Mouse (Mus musculus) macrophage (primary cell): ENCODE data around the gene Rapgef6. TPM values are rescaled to one million over a fixed set of nuclear protein-coding genes. Genes with fewer than 3 reads are reported as not detected.

Source experiments
- H3K27ac ChIP-seq: fragments of 350-480 bp; formaldehyde crosslinking; 2 replicates; pipeline ENCODE4 v1.9.0; 2021
- H3K36me3 ChIP-seq: fragments of 350-480 bp; formaldehyde crosslinking; 2 replicates; pipeline ENCODE4 v1.9.0; 2021; ENCODE audit errors: inconsistent target
- H3K4me3 ChIP-seq: fragments of 350-480 bp; formaldehyde crosslinking; 2 replicates; pipeline ENCODE4 v1.9.0; 2021; ENCODE audit errors: inconsistent target
- H3K79me2 ChIP-seq: fragments of 350-480 bp; formaldehyde crosslinking; 2 replicates; pipeline ENCODE4 v1.9.0; 2021; ENCODE audit errors: inconsistent target
- WGBS: methylation state at CpG from one replicate; pipeline ENCODE4 v1.1.7; 2026; ENCODE audit warnings: inconsistent platforms; ENCODE audit not compliant: missing documents; 5-methylcytosine and 5-hydroxymethylcytosine counted together
- polyA plus RNA-seq: library from polyadenylated mRNA; stranded (reverse); fragments of 250-400 nt; gene quantifications from 3 replicates; pipeline ENCODE4 v1.2.4, GENCODE M21; 2018; ENCODE audit warnings: inconsistent platforms

Gene Rapgef6
- polyA plus RNA-seq, 1 experiment from 2014 or later: 20.6 TPM

GRCm38 (mm10) chr11:54604415-54604814, 81.8 kb downstream of the Rapgef6 start:
- peaks cover 45% of the 10 kb centered on the region; the same call in 1 of the 2 replicates for H3K36me3 ChIP-seq
- peaks cover 59% of the 10 kb centered on the region for H3K79me2 ChIP-seq
- no peak overlapping the region for H3K4me3 ChIP-seq
- WGBS: 85% methylated on average over 3 of the region's 3 CpGs
- H3K27ac ChIP-seq: no peak overlapping the region

GRCm38 (mm10) chr11:54613628-54614027, 91.0 kb downstream of the Rapgef6 start:
- Histone ChIP-seq H3K4me3 (no peak overlapping the region), H3K36me3 (peaks cover 33% of the 10 kb centered on the region), H3K27ac (no peak overlapping the region), H3K79me2 (peaks cover 86% of the 10 kb centered on the region)

- H3K4me3 ChIP-seq: no peak overlapping the region
- H3K36me3 ChIP-seq: peaks cover 33% of the 10 kb centered on the region
- WGBS: 89% methylated on average over 1 of the region's 1 CpGs
- no peak overlapping the region for H3K27ac ChIP-seq
- peaks cover 88% of the 10 kb centered on the region for H3K79me2 ChIP-seq
Observed at GRCm38 (mm10) chr11:54614560-54614959, 91.9 kb downstream of the Rapgef6 start.

GRCm38 (mm10) chr11:54618841-54619240, 96.2 kb downstream of the Rapgef6 start:
- H3K27ac ChIP-seq: peak overlapping the region; percentile 94
- H3K79me2 ChIP-seq: peaks cover 50% of the 10 kb centered on the region
- H3K36me3 ChIP-seq: peaks cover 15% of the 10 kb centered on the region; the same call in 1 of the 2 replicates
- peak overlapping the region; percentile 51 for H3K4me3 ChIP-seq
- 0% methylated on average over 2 of the region's 2 CpGs for WGBS

DNA sequence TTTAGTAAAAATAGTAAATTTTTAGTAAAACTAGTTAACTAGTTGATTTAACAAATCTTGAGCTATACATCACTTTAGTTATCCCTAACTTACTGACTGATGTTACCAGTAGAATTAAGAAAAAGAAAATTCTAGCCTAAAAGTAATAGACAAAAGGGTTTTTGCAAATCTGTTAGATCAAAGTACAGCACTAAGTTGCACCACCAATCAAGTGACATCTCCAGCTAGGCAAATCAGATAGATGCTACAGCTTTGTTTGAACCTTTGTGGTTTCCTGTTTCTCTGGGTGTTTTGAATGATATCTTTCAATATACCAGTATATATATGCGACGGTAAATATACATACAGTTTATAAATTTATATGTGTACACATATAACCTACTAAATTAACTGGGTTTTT, 99.1 kb downstream of the Rapgef6 start:
- Histone ChIP-seq H3K79me2 (peaks cover 21% of the 10 kb centered on the region), H3K4me3 (no peak overlapping the region), H3K27ac (no peak overlapping the region), H3K36me3 (no peaks in the 10 kb centered on the region)
- 90% methylated on average over 2 of the region's 2 CpGs for WGBS

- H3K36me3 ChIP-seq: peaks cover 6% of the 10 kb centered on the region; the same call in 1 of the 2 replicates
- WGBS: 0% methylated on average over 1 of the region's 1 CpGs
- H3K27ac ChIP-seq: peak overlapping the region; percentile 93
- peak overlapping the region; percentile 15; the same call in 1 of the 2 replicates for H3K4me3 ChIP-seq
- H3K79me2 ChIP-seq: peaks cover 38% of the 10 kb centered on the region
Observed at GRCm38 (mm10) chr11:54626905-54627304, 104.3 kb downstream of the Rapgef6 start.

DNA sequence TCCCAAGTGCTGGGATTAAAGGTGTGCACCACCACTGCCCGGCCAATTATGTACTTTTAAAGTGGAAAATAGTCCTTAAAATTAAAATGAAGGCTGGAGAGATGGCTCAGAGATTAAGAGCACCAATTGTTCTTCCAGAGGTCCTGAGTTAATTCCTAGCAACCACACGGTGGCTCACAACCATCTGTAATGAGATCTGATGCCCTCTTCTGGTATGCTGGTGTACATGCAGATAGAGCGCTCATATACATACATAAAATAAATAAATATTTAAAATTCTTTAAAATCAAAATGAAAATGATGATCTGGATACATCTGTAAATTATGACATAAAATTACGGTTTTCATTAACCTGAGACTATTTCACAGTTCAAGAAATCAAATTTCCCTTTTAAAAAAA, 123.8 kb downstream of the Rapgef6 start:
- H3K79me2 ChIP-seq: no peaks in the 10 kb centered on the region; the same call in 1 of the 2 replicates
- H3K36me3 ChIP-seq: peaks cover 3% of the 10 kb centered on the region; the same call in 1 of the 2 replicates
- no peak overlapping the region for H3K27ac ChIP-seq
- no peak overlapping the region for H3K4me3 ChIP-seq
- 95% methylated on average over 4 of the region's 4 CpGs for WGBS

- H3K27ac ChIP-seq: peak overlapping the region; percentile 93
- H3K79me2 ChIP-seq: no peaks in the 10 kb centered on the region; the same call in 1 of the 2 replicates
- H3K36me3 ChIP-seq: peaks cover 10% of the 10 kb centered on the region; the same call in 1 of the 2 replicates
- no peak overlapping the region for H3K4me3 ChIP-seq
Observed at GRCm38 (mm10) chr11:54648573-54648972, 125.9 kb downstream of the Rapgef6 start.

GRCm38 (mm10) chr11:54655420-54655819, 132.8 kb downstream of the Rapgef6 start:
- no peaks in the 10 kb centered on the region; the same call in 1 of the 2 replicates for H3K79me2 ChIP-seq
- H3K36me3 ChIP-seq: peaks cover 32% of the 10 kb centered on the region
- no peak overlapping the region for H3K27ac ChIP-seq
- 77% methylated on average over 2 of the region's 2 CpGs for WGBS
- no peak overlapping the region for H3K4me3 ChIP-seq

DNA sequence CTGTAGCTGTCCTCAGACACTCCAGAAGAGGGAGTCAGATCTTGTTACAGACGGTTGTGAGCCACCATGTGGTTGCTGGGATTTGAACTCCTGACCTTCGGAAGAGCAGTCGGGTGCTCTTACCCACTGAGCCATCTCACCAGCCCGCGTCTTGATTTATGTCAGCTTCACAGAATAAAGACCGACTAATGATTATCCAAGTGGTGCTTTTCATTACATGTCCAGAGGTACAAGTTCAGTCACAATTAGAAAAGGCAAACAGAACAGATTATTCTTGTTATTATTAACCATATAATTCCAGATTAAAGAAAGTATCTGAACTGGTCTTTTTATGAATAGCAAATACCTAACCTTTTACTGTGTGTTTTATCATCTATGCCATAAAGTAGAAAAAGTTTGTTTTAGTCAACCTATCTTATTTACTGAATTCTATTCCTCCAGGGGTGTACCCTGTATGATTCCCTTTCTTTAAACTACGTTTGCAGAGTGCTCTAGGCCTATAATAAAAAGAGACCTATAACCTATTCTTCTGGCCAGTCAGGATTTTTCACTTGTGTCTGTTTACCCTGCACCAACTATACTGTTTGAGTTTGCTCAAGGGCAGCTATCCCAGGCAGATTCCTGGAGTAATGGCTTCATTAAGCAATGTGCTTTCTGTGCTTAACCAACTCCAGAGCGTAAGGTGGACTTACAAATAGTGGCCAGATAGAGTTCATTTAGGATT, 151.1 kb downstream of the Rapgef6 start:
- Histone ChIP-seq H3K79me2 (no peaks in the 10 kb centered on the region), H3K36me3 (peaks cover 43% of the 10 kb centered on the region), H3K4me3 (no peak overlapping the region), H3K27ac (no peak overlapping the region)
- 100% methylated on average over 7 of the region's 8 CpGs for WGBS

DNA sequence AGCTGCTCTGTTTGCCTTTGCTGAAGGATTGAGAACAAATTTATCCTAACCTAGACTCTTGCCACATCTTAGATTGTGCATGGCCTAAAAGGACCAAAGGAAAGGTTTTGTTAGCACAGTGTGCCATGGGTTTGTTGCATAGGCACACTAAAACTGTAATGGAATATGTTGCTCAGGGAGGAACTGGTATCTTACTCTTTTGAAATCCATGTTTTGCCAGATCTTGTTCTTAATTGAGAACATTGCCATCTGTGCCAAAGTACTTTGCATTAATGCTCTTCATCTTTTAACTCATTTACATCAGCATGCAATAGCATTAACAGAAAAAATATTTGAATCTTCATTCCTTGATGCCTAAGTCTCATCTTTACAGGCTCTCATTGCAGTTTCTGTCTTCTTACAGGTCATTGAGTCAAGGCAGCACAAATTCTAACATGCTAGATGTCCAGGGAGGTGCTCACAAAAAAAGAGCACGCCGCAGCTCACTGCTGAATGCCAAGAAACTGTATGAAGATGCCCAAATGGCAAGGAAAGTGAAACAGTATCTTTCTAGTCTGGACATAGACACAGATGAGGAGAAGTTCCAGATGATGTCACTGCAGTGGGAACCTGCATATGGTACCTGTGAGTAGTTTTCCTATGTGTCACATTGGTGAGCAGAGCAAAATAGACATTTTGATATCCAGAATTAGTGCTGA, 153.3 kb downstream of the Rapgef6 start:
- WGBS: 100% methylated on average over 2 of the region's 2 CpGs
- Histone ChIP-seq H3K27ac (no peak overlapping the region), H3K79me2 (no peaks in the 10 kb centered on the region), H3K4me3 (no peak overlapping the region), H3K36me3 (peaks cover 44% of the 10 kb centered on the region)

- H3K79me2 ChIP-seq: no peaks in the 10 kb centered on the region
- H3K27ac ChIP-seq: no peak overlapping the region
- no peak overlapping the region for H3K4me3 ChIP-seq
- WGBS: 97% methylated on average over 2 of the region's 2 CpGs
- peaks cover 53% of the 10 kb centered on the region for H3K36me3 ChIP-seq
Observed at GRCm38 (mm10) chr11:54679141-54679540, 156.5 kb downstream of the Rapgef6 start.

GRCm38 (mm10) chr11:54684831-54685230, 162.2 kb downstream of the Rapgef6 start:
- Histone ChIP-seq H3K27ac (no peak overlapping the region), H3K36me3 (peaks cover 59% of the 10 kb centered on the region)
- WGBS: 100% methylated on average over 2 of the region's 2 CpGs

GRCm38 (mm10) chr11:54690171-54690570, 167.5 kb downstream of the Rapgef6 start:
- H3K4me3 ChIP-seq: no peak overlapping the region
- peak overlapping the region; percentile 79 for H3K27ac ChIP-seq
- peaks cover 26% of the 10 kb centered on the region for H3K79me2 ChIP-seq
- WGBS: 86% methylated on average over 4 of the region's 4 CpGs
- H3K36me3 ChIP-seq: peaks cover 43% of the 10 kb centered on the region

More at GRCm38 (mm10) chr11:54684831-54685230, 162.2 kb downstream of the Rapgef6 start:
- no peak overlapping the region for H3K4me3 ChIP-seq
- H3K79me2 ChIP-seq: no peaks in the 10 kb centered on the region

- 45% methylated on average over 4 of the region's 4 CpGs for WGBS
- peak overlapping the region; percentile 8; the same call in 1 of the 2 replicates for H3K4me3 ChIP-seq
- peaks cover 26% of the 10 kb centered on the region for H3K79me2 ChIP-seq
- H3K27ac ChIP-seq: peak overlapping the region; percentile 79
- H3K36me3 ChIP-seq: peaks cover 39% of the 10 kb centered on the region; the same call in 1 of the 2 replicates
Observed at GRCm38 (mm10) chr11:54691179-54691578, 168.5 kb downstream of the Rapgef6 start.
